Mouse (Mus musculus): ENCODE results near the gene Afap1l2.
A peak's percentile ranks its signal among the peaks of the same experiment; 100 is the strongest.

The Afap1l2 gene

GRCm38 (mm10) chr19:57007781-57008710 is at the start of gene Afap1l2:
Gene Afap1l2, minus strand, starts transcription at chr19:57008228.
- DNase-seq (ENCODE audit: low read depth, low spot score): peak; percentile 91

GRCm38 (mm10) chr19:57057568-57057967 is 49.5 kb upstream of the Afap1l2 start:
- peak; percentile 31 for DNase-seq (ENCODE audit: low read depth, low spot score)

DNA sequence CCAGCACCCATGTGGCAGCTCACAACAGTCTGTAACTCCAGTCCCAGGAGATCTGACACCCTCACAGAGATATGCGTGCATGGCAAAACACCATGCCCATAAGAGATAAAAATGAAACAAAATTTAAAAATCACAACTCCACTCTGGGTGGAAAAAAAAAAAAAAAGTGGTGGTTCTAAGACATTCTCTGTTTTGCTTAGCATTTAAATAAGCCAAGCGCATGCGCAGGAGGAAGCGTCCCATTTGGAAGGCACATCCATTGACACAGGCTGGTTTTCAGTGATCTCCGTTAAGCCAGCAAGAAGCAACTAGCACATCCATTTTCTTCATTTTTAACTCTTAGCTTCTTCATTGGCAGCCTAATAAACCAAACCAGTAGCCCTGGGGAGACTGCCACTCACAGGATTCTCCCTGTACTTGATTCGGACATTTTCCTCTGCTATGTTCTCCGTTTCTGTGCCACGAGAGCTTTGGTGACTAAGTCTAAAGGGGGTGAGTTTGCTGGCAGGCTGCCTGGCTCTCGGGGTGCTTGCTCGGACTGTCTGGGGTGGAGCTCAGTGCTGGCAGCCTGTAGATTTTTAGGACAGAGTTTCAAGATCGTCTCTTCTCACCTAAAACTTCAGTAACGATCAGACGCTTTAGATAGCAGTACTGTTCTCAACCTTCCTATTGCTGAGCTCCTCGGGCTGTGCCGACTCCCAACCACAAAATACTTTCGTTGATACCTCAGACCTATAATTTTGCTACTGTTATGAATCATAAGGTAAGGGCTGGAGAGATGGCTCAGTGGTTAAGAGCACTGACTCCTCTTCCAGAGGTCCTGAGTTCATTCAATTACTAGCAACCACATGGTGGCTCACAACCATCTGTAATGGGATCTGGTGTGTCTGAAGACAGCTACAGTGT is 47.4 kb upstream of the Afap1l2 start:
- DNase-seq (ENCODE audit: low read depth, low spot score): no peak

DNA sequence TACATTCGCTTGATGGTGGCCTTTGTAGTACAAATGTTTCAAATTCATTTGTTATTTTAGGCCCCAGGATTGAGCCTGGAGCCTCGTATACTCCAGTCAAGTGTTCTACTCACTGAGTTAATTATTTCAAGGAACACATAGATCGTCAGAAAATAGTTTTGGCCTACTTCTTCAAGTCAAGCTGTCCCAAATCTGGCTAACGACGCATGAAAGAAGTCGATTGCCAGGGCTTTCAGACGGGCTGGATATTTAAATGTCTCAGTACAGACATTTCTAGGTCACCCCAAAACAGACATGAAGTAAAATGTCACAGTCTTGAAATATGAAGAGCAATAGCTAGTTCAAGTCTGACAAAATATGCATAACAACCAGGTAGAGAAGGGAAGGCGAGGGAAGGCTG is 44.9 kb upstream of the Afap1l2 start:
- DNase-seq (ENCODE audit: low read depth, low spot score): no peak

- DNase-seq (ENCODE audit: low read depth, low spot score): no peak
Observed at GRCm38 (mm10) chr19:57052016-57052415, 44.0 kb upstream of the Afap1l2 start.

- DNase-seq (ENCODE audit: low read depth, low spot score): no peak
Observed at GRCm38 (mm10) chr19:57049592-57050090, 41.6 kb upstream of the Afap1l2 start.

GRCm38 (mm10) chr19:57047671-57048320 is 39.8 kb upstream of the Afap1l2 start:
- no peak for DNase-seq (ENCODE audit: low read depth, low spot score)

DNA sequence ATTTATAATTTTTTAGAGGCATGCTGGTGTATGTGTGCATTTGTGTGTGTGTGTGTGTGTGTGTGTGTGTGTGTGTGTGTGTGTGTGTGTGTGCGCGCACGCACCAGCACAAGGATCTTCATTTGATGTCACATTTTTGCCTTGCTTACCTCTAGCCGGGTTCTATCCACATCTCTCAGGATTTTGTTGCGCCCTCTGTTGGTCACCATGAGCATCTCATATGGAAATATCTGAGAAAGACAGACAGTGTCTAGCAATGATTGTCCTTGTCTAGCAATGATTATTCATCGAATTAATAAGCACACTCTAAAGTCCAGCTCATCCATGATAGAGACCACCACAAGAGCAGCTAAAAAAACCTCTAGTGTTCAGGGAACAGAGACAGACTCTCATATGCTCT is 31.2 kb upstream of the Afap1l2 start:
- DNase-seq (ENCODE audit: low read depth, low spot score): peak; percentile 71

- no peak for DNase-seq (ENCODE audit: low read depth, low spot score)
Observed at GRCm38 (mm10) chr19:57036860-57037259, 28.8 kb upstream of the Afap1l2 start.

DNA sequence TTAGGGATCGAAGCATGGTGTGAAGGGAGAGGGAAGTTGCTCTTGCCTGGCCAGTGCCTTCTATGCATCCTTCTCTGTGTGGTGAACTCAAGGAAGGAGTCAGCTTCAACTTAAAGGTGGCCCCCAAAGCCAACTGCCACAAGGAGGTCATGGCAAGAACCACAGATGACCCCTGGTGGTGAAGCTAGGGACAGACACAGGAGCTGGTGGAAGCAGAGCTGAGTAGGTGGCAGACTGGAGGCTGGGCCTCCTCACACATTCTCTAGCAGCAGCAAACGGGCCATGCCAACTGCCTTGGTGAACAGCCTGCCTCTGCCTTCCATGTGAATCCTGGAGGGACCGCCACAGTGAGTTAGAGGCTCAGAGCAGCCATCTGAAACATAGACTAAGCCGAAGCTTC is 23.6 kb upstream of the Afap1l2 start:
- peak; percentile 81 for DNase-seq (ENCODE audit: low read depth, low spot score)

DNA sequence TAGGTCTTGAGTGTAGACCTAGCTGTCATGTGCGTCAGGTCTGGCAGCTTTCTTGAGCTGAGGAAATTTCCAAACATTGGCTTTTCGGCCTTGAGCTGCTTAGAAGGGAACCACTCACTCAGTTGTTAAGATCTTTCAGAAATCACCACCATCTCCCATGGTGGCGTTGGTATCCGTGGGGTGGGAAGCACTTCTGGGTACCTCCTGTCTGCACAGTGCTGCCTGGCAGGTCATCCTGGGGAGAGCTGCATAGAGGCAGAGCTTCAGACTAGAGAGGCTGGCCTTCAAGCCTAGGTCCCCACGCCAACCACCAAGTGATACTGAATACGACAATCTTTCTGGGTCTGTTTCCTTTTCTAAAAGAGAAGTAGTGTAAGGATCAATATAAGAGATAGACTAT is 21.4 kb upstream of the Afap1l2 start:
- no peak for DNase-seq (ENCODE audit: low read depth, low spot score)

DNA sequence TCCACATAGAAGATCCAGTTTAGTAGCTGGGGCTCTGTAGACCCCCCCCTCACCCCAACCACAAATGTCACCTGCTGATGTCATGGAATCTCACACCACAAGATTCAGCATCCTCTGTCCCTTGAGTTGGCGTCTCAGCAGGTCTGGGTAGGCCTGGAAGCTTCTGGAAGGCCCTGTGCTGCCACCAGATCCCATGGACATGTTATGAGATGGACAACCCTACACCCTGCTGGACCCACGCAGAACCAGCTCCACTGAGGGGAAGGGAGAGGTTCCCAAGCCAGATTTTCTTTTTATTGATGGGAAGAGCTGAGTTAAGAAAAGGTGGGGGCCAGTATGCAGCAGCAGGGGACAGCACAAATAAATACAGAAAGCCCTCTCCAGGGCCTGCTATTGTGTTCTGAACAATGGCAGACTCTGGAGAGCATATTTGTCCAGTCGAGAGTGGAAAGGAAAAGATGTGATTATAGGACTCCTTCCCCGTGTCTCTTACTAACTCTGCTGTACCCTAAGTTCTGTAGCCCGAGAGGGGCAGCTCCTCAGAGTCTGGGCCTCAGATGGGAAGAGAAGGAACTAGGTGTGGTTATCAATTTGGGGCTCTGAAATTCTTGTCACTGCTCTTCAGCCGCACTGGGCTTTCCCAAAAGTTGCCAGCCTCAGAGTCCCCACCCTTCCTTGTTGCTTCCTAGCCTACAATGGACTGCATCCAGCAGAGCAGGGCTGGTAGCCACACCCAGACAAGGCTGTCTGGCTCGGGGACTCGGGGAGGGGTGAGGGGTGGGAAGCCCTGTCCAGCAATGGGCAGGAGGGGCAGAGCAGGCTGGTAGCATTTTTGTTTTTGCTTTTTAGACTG is 20.5 kb upstream of the Afap1l2 start:
- peak; percentile 36 for DNase-seq (ENCODE audit: low read depth, low spot score)

GRCm38 (mm10) chr19:57026501-57026900 is 18.5 kb upstream of the Afap1l2 start:
- DNase-seq (ENCODE audit: low read depth, low spot score): peak; percentile 64

DNA sequence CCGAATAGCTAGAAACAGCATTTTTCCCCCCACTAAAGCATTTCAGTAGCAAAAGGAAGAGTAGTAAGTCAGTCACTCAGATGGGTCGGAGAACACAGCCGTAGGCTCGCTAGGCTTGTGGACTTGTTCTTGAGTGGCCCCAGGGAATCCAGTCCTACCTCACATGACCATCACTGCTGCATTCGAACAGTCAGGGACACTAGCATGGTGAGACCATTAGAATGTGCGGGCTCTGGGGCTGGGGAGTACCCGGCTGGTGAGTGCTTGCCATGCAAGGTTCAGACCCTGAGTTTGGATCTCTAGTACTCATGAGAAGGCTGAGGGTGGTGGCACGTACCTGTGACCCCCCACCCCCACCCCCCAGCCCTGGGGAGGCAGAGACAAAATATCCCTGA is 9.8 kb upstream of the Afap1l2 start:
- DNase-seq (ENCODE audit: low read depth, low spot score): no peak

GRCm38 (mm10) chr19:57016995-57017784 is 9.2 kb upstream of the Afap1l2 start:
- DNase-seq (ENCODE audit: low read depth, low spot score): peak; percentile 29

DNA sequence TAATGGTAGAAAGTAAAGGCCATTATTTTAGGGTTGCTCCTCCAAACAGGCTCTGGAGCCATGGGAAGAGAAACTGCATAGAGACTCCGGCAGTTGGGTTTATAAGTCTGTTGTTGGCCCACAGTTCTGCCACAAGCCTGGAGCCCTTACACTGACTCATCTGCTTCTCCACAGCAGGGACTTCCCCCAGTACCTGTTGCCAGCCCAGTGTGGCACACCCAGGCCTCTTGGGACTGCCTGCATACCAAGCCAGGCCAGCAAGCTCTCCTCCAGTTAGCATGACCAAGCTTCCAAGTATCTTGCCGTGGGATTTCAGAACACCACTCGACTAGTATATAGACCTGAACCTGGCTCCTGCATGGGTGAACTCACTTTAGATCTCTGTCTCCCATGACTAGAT is 6.8 kb upstream of the Afap1l2 start:
- DNase-seq (ENCODE audit: low read depth, low spot score): no peak

DNA sequence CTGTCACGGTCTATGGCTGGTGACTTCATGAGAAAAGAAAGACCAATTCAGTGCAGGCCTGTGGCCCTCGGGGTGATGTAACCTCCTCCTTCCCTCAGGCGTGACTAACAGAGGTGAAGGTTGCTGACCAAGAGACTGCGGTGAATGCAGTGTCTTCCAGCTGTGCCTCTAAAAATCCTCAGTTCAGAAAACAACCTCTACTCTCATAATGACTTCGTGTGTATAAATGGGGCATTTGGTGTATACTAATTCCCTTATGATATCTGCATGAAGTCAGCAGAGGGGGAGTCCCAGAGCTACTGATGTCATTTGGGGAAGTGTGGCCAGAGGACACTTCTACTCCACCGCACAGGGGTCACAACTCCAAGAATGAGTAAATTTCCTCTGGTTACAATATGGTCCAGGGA is 5.2 kb upstream of the Afap1l2 start:
- no peak for DNase-seq (ENCODE audit: low read depth, low spot score)

- no peak for DNase-seq (ENCODE audit: low read depth, low spot score)
Observed at GRCm38 (mm10) chr19:57012068-57012467, 4.0 kb upstream of the Afap1l2 start.

- no peak for DNase-seq (ENCODE audit: low read depth, low spot score)
Observed at GRCm38 (mm10) chr19:57010064-57010463, 2.0 kb upstream of the Afap1l2 start.

- no peak for DNase-seq (ENCODE audit: low read depth, low spot score)
Observed at GRCm38 (mm10) chr19:57009653-57010052, 1.6 kb upstream of the Afap1l2 start.
